Mouse (Mus musculus): ENCODE measurements at regions not wholly inside any gene's neighbourhood (a gene's known extent, or its start where the extent isn't known, plus 50 kb on each side); places are given as distances from the start of the nearest gene placed in this dataset.

DNA sequence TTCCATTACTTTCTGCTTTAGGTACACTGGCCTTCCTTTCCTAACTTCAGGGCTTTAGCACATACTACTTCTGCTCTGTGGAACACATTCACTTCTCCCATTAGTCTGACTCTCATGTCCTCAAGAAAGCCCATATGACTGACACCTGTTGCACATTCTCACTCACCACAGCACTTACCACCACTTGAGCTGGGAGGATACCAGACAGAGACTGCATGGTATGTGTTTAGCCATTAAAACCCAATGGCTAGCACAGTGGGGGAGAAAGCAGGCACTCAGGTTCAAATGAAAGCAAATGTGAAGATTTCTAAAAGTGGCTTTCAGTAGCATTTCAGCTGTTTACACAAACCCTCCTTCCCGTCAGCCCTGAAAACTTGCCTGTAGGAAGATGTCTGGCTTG is 113.6 kb upstream of the Ncam1 start:
- H3K36me3 ChIP-seq (ENCODE audit: control insufficient read depth, insufficient read depth, low read length) = no peaks in the 10 kb centered on the region
- H3K27ac ChIP-seq (replicated peaks; ENCODE audit: low read depth, low read length) = no peak overlapping the region
- DNase-seq (ENCODE audit: low spot score) (no peak), ATAC-seq (ENCODE audit: low read depth) (no peak)
- no peaks in the 10 kb centered on the region for H3K27me3 ChIP-seq (replicated peaks; ENCODE audit: control insufficient read depth, insufficient read depth, low read length)
- H3K4me2 ChIP-seq (ENCODE audit: low read depth, low read length) = no peak overlapping the region
- H3K9me3 ChIP-seq (ENCODE audit: control insufficient read depth, low read length) = no peaks in the 10 kb centered on the region
- no peak overlapping the region for H3K9ac ChIP-seq (ENCODE audit: low read depth, low read length)
- H3K4me3 ChIP-seq (ENCODE audit: low read depth, low read length) = no peak overlapping the region
- no peaks in the 10 kb centered on the region for H3K4me1 ChIP-seq (ENCODE audit: control insufficient read depth, insufficient read depth, low read length)
- WGBS = 71% methylated on average over 1 of the region's 1 CpGs

DNA sequence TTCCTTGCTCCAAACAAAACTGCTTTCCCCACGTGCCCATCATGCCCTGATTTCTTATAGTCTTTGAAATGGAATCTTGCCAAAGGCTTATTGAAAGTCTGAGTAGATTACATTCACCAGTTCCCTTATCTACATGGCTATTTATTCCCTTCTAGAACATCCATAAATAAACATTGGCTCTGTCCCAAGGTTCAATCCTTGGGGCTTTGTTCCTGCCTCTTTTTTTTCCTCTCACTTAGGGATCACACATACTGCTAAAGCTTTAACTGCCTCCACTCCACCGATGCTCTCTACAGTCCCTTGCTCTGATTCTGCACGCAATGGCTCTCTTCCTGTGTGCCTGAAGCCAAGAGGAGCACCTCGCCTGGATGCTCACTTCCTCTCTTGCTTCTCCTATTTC is 107.6 kb upstream of the Ncam1 start:
- no peak overlapping the region for H3K4me3 ChIP-seq (ENCODE audit: low read depth, low read length)
- H3K36me3 ChIP-seq (ENCODE audit: control insufficient read depth, insufficient read depth, low read length) = no peaks in the 10 kb centered on the region
- no peak overlapping the region for H3K4me2 ChIP-seq (ENCODE audit: low read depth, low read length)
- WGBS = 48% methylated on average over 4 of the region's 4 CpGs
- H3K27ac ChIP-seq (replicated peaks; ENCODE audit: low read depth, low read length) = no peak overlapping the region
- ATAC-seq (ENCODE audit: low read depth) (no peak), DNase-seq (ENCODE audit: low spot score) (peak; percentile 39)
- no peak overlapping the region for H3K9ac ChIP-seq (ENCODE audit: low read depth, low read length)
- no peaks in the 10 kb centered on the region for H3K9me3 ChIP-seq (ENCODE audit: control insufficient read depth, low read length)
- no peaks in the 10 kb centered on the region for H3K27me3 ChIP-seq (replicated peaks; ENCODE audit: control insufficient read depth, insufficient read depth, low read length)
- H3K4me1 ChIP-seq (ENCODE audit: control insufficient read depth, insufficient read depth, low read length) = no peaks in the 10 kb centered on the region

DNA sequence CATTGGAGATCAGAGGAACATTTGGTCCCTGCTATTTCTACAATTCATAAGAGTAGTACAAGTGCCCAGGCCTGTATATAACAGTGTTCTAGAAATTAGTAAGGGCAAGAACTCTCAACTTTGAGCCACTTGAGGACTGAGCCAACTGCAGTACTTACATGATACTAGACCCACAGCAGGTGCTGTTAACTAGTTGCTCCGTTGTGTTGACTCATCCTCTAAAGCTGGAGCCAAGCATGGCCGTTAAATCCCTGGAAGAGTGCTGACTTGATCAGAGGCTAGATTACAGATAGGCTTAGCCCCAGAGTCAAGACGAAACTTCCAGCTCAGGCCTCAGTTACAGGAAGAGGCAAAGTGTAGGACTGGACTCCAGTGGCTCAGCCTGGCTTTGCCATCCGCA is 107.0 kb upstream of the Ncam1 start:
- Histone ChIP-seq H3K4me3 (ENCODE audit: low read depth, low read length) (no peak overlapping the region), H3K9me3 (ENCODE audit: control insufficient read depth, low read length) (no peaks in the 10 kb centered on the region), H3K36me3 (ENCODE audit: control insufficient read depth, insufficient read depth, low read length) (no peaks in the 10 kb centered on the region), H3K27ac (replicated peaks; ENCODE audit: low read depth, low read length) (no peak overlapping the region), H3K4me1 (ENCODE audit: control insufficient read depth, insufficient read depth, low read length) (no peaks in the 10 kb centered on the region), H3K4me2 (ENCODE audit: low read depth, low read length) (no peak overlapping the region), H3K27me3 (replicated peaks; ENCODE audit: control insufficient read depth, insufficient read depth, low read length) (no peaks in the 10 kb centered on the region), H3K9ac (ENCODE audit: low read depth, low read length) (no peak overlapping the region)
- no peak for ATAC-seq (ENCODE audit: low read depth)
- no peak for DNase-seq (ENCODE audit: low spot score)
- WGBS = 83% methylated on average over 4 of the region's 4 CpGs

DNA sequence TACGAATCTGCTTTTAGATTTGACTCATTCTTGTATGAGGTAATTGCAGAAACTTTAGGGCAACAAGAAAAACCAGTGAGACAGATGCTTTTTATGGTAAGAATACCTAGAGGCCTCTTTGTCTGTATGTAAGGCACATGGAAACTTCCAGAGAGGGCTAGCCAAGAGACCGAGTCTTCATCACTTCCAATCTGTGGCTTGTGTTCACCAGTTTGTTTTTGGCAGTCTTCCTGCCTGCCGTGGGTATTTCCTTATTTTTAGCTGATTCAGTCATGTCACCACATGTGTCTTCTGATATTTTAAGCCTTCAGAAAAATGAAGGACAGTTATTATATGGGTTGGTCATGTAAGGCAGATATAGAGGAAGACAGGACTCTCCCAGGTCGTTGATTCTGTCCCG is 100.2 kb upstream of the Ncam1 start:
- Histone ChIP-seq H3K4me1 (ENCODE audit: control insufficient read depth, insufficient read depth, low read length) (no peaks in the 10 kb centered on the region), H3K4me2 (ENCODE audit: low read depth, low read length) (no peak overlapping the region), H3K9me3 (ENCODE audit: control insufficient read depth, low read length) (no peaks in the 10 kb centered on the region), H3K9ac (ENCODE audit: low read depth, low read length) (no peak overlapping the region), H3K27me3 (replicated peaks; ENCODE audit: control insufficient read depth, insufficient read depth, low read length) (no peaks in the 10 kb centered on the region), H3K36me3 (ENCODE audit: control insufficient read depth, insufficient read depth, low read length) (no peaks in the 10 kb centered on the region), H3K4me3 (ENCODE audit: low read depth, low read length) (no peak overlapping the region), H3K27ac (replicated peaks; ENCODE audit: low read depth, low read length) (no peak overlapping the region)
- ATAC-seq (ENCODE audit: low read depth) (no peak), DNase-seq (ENCODE audit: low spot score) (no peak)
- WGBS = 71% methylated on average over 5 of the region's 5 CpGs

DNA sequence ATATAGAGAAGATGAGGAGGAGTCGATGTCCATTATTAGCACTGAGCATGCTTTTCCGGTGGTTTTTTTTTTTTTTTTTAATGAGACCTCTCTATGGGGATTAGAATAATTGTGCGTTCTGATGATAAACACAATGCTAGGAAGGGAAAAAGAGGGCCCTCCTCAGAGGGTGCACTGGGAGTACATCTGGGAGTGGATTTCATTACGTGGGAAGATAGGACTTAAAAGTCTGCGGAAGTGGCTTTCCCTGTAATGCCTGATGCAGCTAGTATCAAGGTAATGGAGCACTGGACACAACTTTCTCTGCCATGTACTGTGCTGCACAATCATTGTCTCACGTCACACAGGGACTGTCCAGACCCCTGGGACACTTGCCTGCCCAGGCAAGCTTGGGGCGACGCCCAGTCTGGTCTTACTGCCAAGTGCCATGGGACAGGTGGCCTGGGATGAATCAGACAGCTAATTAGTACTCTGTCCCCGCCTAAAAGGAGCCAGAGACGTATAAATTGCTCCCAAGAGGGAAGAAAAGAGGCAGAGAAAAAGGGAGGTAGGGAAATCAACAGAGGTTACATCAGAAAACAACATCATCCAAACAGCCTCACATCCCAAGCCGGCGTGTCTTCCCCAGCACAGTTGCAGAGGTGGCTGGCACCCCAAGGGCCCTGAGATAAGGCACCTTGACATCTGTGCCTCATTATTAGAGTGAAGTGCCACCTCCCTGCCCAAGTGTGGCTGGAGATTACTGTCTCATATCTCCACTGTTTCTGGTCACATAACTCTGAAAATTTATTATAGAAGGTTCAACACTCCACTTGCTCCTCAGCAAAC is 86.0 kb upstream of the Ncam1 start:
- H3K27ac ChIP-seq (replicated peaks; ENCODE audit: low read depth, low read length) = no peak overlapping the region
- no peak overlapping the region for H3K4me3 ChIP-seq (ENCODE audit: low read depth, low read length)
- H3K36me3 ChIP-seq (ENCODE audit: control insufficient read depth, insufficient read depth, low read length) = no peaks in the 10 kb centered on the region
- DNase-seq (ENCODE audit: low spot score) (peak; percentile 57), ATAC-seq (ENCODE audit: low read depth) (peak; percentile 86)
- no peaks in the 10 kb centered on the region for H3K9me3 ChIP-seq (ENCODE audit: control insufficient read depth, low read length)
- H3K4me1 ChIP-seq (ENCODE audit: control insufficient read depth, insufficient read depth, low read length) = peaks cover 5% of the 10 kb centered on the region; the same call in 1 of the 2 replicates
- 73% methylated on average over 12 of the region's 12 CpGs for WGBS
- H3K4me2 ChIP-seq (ENCODE audit: low read depth, low read length) = no peak overlapping the region
- no peaks in the 10 kb centered on the region for H3K27me3 ChIP-seq (replicated peaks; ENCODE audit: control insufficient read depth, insufficient read depth, low read length)
- H3K9ac ChIP-seq (ENCODE audit: low read depth, low read length) = no peak overlapping the region

DNA sequence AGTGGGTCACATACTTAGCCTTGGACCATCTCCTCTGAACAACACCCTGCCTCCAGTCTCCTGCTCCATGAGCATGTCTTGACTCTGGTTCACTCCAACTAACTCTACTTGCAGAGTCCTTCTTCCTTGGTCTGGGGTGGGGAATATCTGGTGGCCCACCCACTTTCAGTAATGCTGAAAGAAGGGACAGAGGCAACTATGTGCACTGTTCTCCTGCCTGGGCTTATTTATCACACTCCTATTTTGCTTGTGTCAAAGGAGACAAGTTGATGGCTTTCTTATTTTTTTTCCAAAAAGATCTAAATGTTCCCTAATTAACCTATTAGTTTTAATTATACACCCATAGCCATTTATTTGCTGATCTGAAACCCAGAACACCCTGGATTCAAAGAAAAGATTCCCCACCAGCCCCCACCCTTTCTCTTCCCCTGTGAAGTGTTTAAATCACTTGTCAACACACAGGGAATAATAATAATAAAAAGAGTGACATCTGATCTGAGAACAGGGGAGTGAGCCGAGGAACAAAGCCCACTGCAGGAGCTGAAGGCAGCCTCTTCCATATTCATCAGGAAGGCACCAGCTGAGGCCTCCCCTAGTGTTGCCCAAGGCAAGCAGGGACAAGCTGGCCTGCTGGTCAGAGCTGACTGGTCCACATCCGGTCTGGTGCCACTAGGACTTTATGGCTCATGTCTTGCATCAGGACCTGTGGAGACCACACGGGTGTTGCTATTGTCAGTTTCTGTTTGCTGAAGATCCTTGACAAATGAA is 80.8 kb upstream of the Ncam1 start:
- ATAC-seq (ENCODE audit: low read depth) (0 out of 2 replicates have a peak, but pooled peaks have one; percentile 37), DNase-seq (ENCODE audit: low spot score) (no peak)
- Histone ChIP-seq H3K9me3 (ENCODE audit: control insufficient read depth, low read length) (no peaks in the 10 kb centered on the region), H3K27ac (replicated peaks; ENCODE audit: low read depth, low read length) (no peak overlapping the region), H3K4me1 (ENCODE audit: control insufficient read depth, insufficient read depth, low read length) (0 out of 2 replicates have a peak, but pooled peaks cover under 1% of the 10 kb centered on the region), H3K27me3 (replicated peaks; ENCODE audit: control insufficient read depth, insufficient read depth, low read length) (no peaks in the 10 kb centered on the region), H3K36me3 (ENCODE audit: control insufficient read depth, insufficient read depth, low read length) (no peaks in the 10 kb centered on the region), H3K9ac (ENCODE audit: low read depth, low read length) (no peak overlapping the region), H3K4me2 (ENCODE audit: low read depth, low read length) (no peak overlapping the region), H3K4me3 (ENCODE audit: low read depth, low read length) (no peak overlapping the region)
- 22% methylated on average over 3 of the region's 3 CpGs for WGBS

DNA sequence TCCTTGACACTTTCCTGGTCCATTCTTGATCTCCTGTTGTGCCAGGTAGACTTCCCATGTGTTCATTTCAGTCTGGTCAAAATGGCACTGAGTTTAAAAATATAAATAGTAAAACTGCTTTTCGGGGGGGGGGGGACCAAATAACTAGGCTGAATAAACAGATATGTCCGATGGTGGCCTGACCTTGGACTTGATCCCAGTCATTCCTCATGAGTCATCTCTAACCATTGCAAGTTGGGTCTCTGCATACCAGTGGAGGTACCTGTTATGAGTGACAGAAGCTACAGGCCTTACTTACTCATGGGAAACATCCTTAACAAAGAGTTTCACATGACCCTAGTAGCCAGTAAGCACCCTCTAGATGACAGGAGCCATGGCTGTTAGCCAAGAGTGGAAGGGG is 76.2 kb upstream of the Ncam1 start:
- DNase-seq (ENCODE audit: low spot score) (no peak), ATAC-seq (ENCODE audit: low read depth) (no peak)
- WGBS = 84% methylated on average over 2 of the region's 2 CpGs
- no peak overlapping the region for H3K4me2 ChIP-seq (ENCODE audit: low read depth, low read length)
- H3K9ac ChIP-seq (ENCODE audit: low read depth, low read length) = no peak overlapping the region
- H3K27ac ChIP-seq (replicated peaks; ENCODE audit: low read depth, low read length) = no peak overlapping the region
- no peaks in the 10 kb centered on the region for H3K36me3 ChIP-seq (ENCODE audit: control insufficient read depth, insufficient read depth, low read length)
- no peak overlapping the region for H3K4me3 ChIP-seq (ENCODE audit: low read depth, low read length)
- no peaks in the 10 kb centered on the region for H3K9me3 ChIP-seq (ENCODE audit: control insufficient read depth, low read length)
- no peaks in the 10 kb centered on the region for H3K4me1 ChIP-seq (ENCODE audit: control insufficient read depth, insufficient read depth, low read length)
- H3K27me3 ChIP-seq (replicated peaks; ENCODE audit: control insufficient read depth, insufficient read depth, low read length) = no peaks in the 10 kb centered on the region

DNA sequence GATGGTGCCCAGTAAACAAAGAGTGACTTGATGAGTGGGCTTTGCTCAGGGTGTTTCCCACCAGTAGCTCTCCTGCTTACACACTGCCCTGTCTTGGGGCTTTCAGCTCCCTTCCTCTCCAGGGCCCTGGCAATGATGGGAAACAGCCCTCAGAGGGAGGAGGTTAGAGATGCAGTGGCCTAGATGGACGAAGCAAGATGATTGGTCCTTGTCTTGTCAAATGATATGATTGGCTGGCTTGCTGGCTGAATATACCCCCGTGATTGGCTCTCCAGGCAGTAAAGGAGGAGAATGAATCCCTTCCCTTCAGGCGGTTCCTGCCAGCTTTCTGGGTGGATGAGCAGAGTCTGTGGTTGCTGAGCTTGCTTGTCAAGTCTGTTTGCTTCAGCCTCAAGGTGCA is 74.8 kb upstream of the Ncam1 start:
- Histone ChIP-seq H3K9me3 (ENCODE audit: control insufficient read depth, low read length) (no peaks in the 10 kb centered on the region), H3K27me3 (replicated peaks; ENCODE audit: control insufficient read depth, insufficient read depth, low read length) (no peaks in the 10 kb centered on the region), H3K4me2 (ENCODE audit: low read depth, low read length) (peak overlapping the region; percentile 44), H3K27ac (replicated peaks; ENCODE audit: low read depth, low read length) (no peak overlapping the region; the same call in 1 of the 2 replicates), H3K9ac (ENCODE audit: low read depth, low read length) (no peak overlapping the region), H3K36me3 (ENCODE audit: control insufficient read depth, insufficient read depth, low read length) (no peaks in the 10 kb centered on the region), H3K4me3 (ENCODE audit: low read depth, low read length) (peak overlapping the region; percentile 22), H3K4me1 (ENCODE audit: control insufficient read depth, insufficient read depth, low read length) (no peaks in the 10 kb centered on the region)
- WGBS = 2% methylated on average over 3 of the region's 3 CpGs
- DNase-seq (ENCODE audit: low spot score) (peak; percentile 94), ATAC-seq (ENCODE audit: low read depth) (peak; percentile 95)

Data from embryonic facial prominence, embryonic 14.5 days (tissue).